Comparison of ENCODE assay signal across 9 mouse cellular contexts in the genomic region with DNA sequence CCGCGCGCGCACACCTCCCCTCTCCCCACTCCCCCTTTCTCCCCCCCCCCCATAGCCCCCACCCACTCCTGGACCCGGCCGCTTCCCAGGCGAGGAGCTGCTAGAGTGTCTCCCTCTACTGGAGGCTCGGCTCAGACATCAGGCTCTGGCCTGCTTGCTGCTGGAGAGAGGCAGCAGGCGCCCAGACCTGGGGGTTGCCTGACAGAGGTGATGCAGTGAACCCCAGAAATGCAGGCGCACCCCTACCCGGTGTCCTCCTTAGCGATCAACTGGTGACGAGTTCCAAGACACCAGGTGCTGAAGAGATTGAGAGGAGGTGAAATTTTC. TPM values are rescaled to one million over a fixed set of nuclear protein-coding genes. Genes with fewer than 3 reads are reported as not detected.
A peak's percentile ranks its signal among the peaks of the same experiment; 100 is the strongest.
DNase-seq lines count a peak whose midpoint lies in the region; ATAC-seq and TF ChIP-seq lines count a peak whose summit lies in the region.
"Had no signal": no experiment of that assay in that cellular context is flagged by ENCODE, and none has a peak within 500 bp of the region (broad histone marks: within the 10 kb centered on the region; RNA-seq: fewer than 3 reads in every experiment).

A gene (minus strand): TSS at position 49 of the 327 bp plus-strand sequence.

- H3K27ac ChIP-seq in spleen, adult 2 months (ENCODE audit: insufficient read depth, low read length), result peak within 1 kb of the TSS; percentile 59
- H3K27ac ChIP-seq in embryonic facial prominence, embryonic 15.5 days (replicated peaks), result peak within 1 kb of the TSS; percentile 95
- peak within 1 kb of the TSS; percentile 97 for H3K27ac ChIP-seq in heart, embryonic 11.5 days (ENCODE audit: low read depth, low read length)
- H3K27ac ChIP-seq in kidney, embryonic 14.5 days (ENCODE audit: low read depth, low read length), result peak within 1 kb of the TSS; percentile 97
- peak within 1 kb of the TSS; percentile 97 for H3K27ac ChIP-seq in midbrain, postnatal 0 days (ENCODE audit: low read depth, low read length)
- no peak within 1 kb of the TSS for H3K27ac ChIP-seq in thymus, adult 2 months (ENCODE audit: control insufficient read depth, insufficient read depth, low read length)

- H3K9ac ChIP-seq in embryonic facial prominence, embryonic 15.5 days, result peak within 1 kb of the TSS; percentile 76
- H3K9ac ChIP-seq in heart, embryonic 11.5 days (ENCODE audit: low read depth, low read length), result peak within 1 kb of the TSS; percentile 93
- peak within 1 kb of the TSS; percentile 91 for H3K9ac ChIP-seq in kidney, embryonic 14.5 days (ENCODE audit: low read depth, low read length)
- H3K9ac ChIP-seq in midbrain, postnatal 0 days (replicated peaks; ENCODE audit: low read length, poor library complexity, severe bottlenecking), result peak within 1 kb of the TSS; percentile 93

- DNase-seq in spleen, adult 2 months (ENCODE audit: low read depth in 1 of 2, low spot score in 2 of 2), result peak in 1 of 2 experiments; percentile 23
- DNase-seq in spleen, postnatal 14 days (ENCODE audit: low spot score in 2 of 2), result no peak
- peak; percentile 72 for DNase-seq in liver
- DNase-seq in midbrain, postnatal 0 days (ENCODE audit: low spot score), result no peak
- DNase-seq in thymus, adult 2 months, result peak; percentile 72

- H3K27me3 ChIP-seq in spleen, adult 2 months (ENCODE audit: control insufficient read depth, insufficient read depth, low read length), result peaks cover 22% of the 10 kb centered on the region
- peaks cover 28% of the 10 kb centered on the region for H3K27me3 ChIP-seq in embryonic facial prominence, embryonic 15.5 days
- no peaks in the 10 kb centered on the region for H3K27me3 ChIP-seq in heart, embryonic 11.5 days (ENCODE audit: control insufficient read depth, insufficient read depth, low read length)
- H3K27me3 ChIP-seq in kidney, embryonic 14.5 days (ENCODE audit: control insufficient read depth, insufficient read depth, low read length), result peaks cover 2% of the 10 kb centered on the region; the same call in 1 of the 2 replicates
- H3K27me3 ChIP-seq in midbrain, postnatal 0 days (ENCODE audit: insufficient read depth, low read length), result no peaks in the 10 kb centered on the region
- peaks cover 25% of the 10 kb centered on the region for H3K27me3 ChIP-seq in thymus, adult 2 months (ENCODE audit: control insufficient read depth, insufficient read depth, low read length)

- H3K36me3 ChIP-seq in spleen, adult 2 months (ENCODE audit: control insufficient read depth, insufficient read depth, low read length), result no peaks in the 10 kb centered on the region
- no peaks in the 10 kb centered on the region for H3K36me3 ChIP-seq in embryonic facial prominence, embryonic 15.5 days
- no peaks in the 10 kb centered on the region for H3K36me3 ChIP-seq in heart, embryonic 11.5 days (ENCODE audit: control insufficient read depth, insufficient read depth, low read length)
- no peaks in the 10 kb centered on the region for H3K36me3 ChIP-seq in kidney, embryonic 14.5 days (ENCODE audit: control insufficient read depth, insufficient read depth, low read length)
- no peaks in the 10 kb centered on the region for H3K36me3 ChIP-seq in midbrain, postnatal 0 days (ENCODE audit: insufficient read depth, low read length)
- no peaks in the 10 kb centered on the region for H3K36me3 ChIP-seq in thymus, adult 2 months (ENCODE audit: control insufficient read depth, insufficient read depth, low read length)
- H3K36me3 ChIP-seq: G1E had no signal

- ATAC-seq in embryonic facial prominence, embryonic 15.5 days (ENCODE audit: insufficient number of reproducible peaks, low FRiP score, low TSS enrichment, low read depth), result peak; percentile 83
- ATAC-seq in heart, embryonic 11.5 days (replicated peaks; ENCODE audit: insufficient number of reproducible peaks, low FRiP score, low TSS enrichment), result no peak
- ATAC-seq in kidney, embryonic 14.5 days (ENCODE audit: low FRiP score, low TSS enrichment), result peak; percentile 69; the same call in 1 of the 2 replicates
- peak; percentile 86 for ATAC-seq in midbrain, postnatal 0 days (ENCODE audit: low FRiP score)

- no peaks in the 10 kb centered on the region for H3K9me3 ChIP-seq in embryonic facial prominence, embryonic 15.5 days (replicated peaks)
- no peaks in the 10 kb centered on the region for H3K9me3 ChIP-seq in heart, embryonic 11.5 days (replicated peaks; ENCODE audit: control insufficient read depth, low read length)
- H3K9me3 ChIP-seq in kidney, embryonic 14.5 days (ENCODE audit: control insufficient read depth, low read length), result no peaks in the 10 kb centered on the region
- H3K9me3 ChIP-seq in midbrain, postnatal 0 days (ENCODE audit: low read length), result no peaks in the 10 kb centered on the region
- H3K9me3 ChIP-seq: G1E had no signal

- TF ChIP-seq POLR2A in spleen, adult 2 months (IDR thresholded peaks at IDR 0.05; ENCODE audit: low read depth, low read length), result no peak
- TF ChIP-seq POLR2A in thymus, adult 2 months (IDR thresholded peaks at IDR 0.05; ENCODE audit: control insufficient read depth, extremely low read depth, insufficient read depth, low read length, poor library complexity), result no peak

- peak; percentile 28; the same call in 1 of the 2 replicates for TF ChIP-seq CTCF in spleen, adult 2 months (IDR thresholded peaks at IDR 0.05; ENCODE audit: extremely low read depth, insufficient read depth, insufficient read length, insufficient replicate concordance)
- TF ChIP-seq CTCF in midbrain, postnatal 0 days (IDR thresholded peaks at IDR 0.05), result peak; percentile 80
- TF ChIP-seq CTCF in thymus, adult 2 months (IDR thresholded peaks at IDR 0.05; ENCODE audit: borderline replicate concordance, control insufficient read depth, extremely low read depth, insufficient read depth, low read length, poor library complexity), result 0 out of 2 replicates have a peak, but pooled peaks have one; percentile 46

- WGBS in spleen, adult 2 months, result 3% methylated on average over 10 of the region's 13 CpGs
- WGBS in embryonic facial prominence, embryonic 15.5 days, result under 1% methylated on average over 10 of the region's 13 CpGs
- WGBS in heart, embryonic 11.5 days (ENCODE audit: insufficient replicate concordance), result 5% methylated on average over 9 of the region's 13 CpGs
- 3% methylated on average over 8 of the region's 13 CpGs for WGBS in kidney, embryonic 14.5 days
- 2% methylated on average over 6 of the region's 13 CpGs for WGBS in midbrain, postnatal 0 days
- WGBS in thymus, adult 2 months, result 3% methylated on average over 6 of the region's 13 CpGs

- peaks cover 12% of the 10 kb centered on the region for H3K4me1 ChIP-seq in spleen, adult 2 months (ENCODE audit: control insufficient read depth, insufficient read depth, insufficient read length)
- peaks cover 37% of the 10 kb centered on the region for H3K4me1 ChIP-seq in embryonic facial prominence, embryonic 15.5 days
- H3K4me1 ChIP-seq in heart, embryonic 11.5 days (ENCODE audit: control insufficient read depth, insufficient read depth, low read length), result peaks cover 9% of the 10 kb centered on the region
- peaks cover 15% of the 10 kb centered on the region; the same call in 1 of the 2 replicates for H3K4me1 ChIP-seq in kidney, embryonic 14.5 days (ENCODE audit: control insufficient read depth, insufficient read depth, low read length)
- H3K4me1 ChIP-seq in midbrain, postnatal 0 days (ENCODE audit: insufficient read depth, low read length), result no peaks in the 10 kb centered on the region
- H3K4me1 ChIP-seq in thymus, adult 2 months (replicated peaks; ENCODE audit: control insufficient read depth, insufficient read depth, low read length), result peaks cover 18% of the 10 kb centered on the region

- peak within 1 kb of the TSS; percentile 85 for H3K4me2 ChIP-seq in embryonic facial prominence, embryonic 15.5 days (replicated peaks)
- H3K4me2 ChIP-seq in heart, embryonic 11.5 days, result peak within 1 kb of the TSS; percentile 94
- H3K4me2 ChIP-seq in kidney, embryonic 14.5 days (replicated peaks; ENCODE audit: low read depth, low read length), result peak within 1 kb of the TSS; percentile 88
- peak within 1 kb of the TSS; percentile 93 for H3K4me2 ChIP-seq in midbrain, postnatal 0 days (ENCODE audit: low read depth, low read length, poor library complexity, severe bottlenecking)

- peak within 1 kb of the TSS; percentile 31; the same call in 1 of the 2 replicates for H3K4me3 ChIP-seq in spleen, adult 2 months (ENCODE audit: extremely low read depth, insufficient read depth, insufficient read length)
- peak within 1 kb of the TSS; percentile 69 for H3K4me3 ChIP-seq in embryonic facial prominence, embryonic 15.5 days (replicated peaks)
- peak within 1 kb of the TSS; percentile 81 for H3K4me3 ChIP-seq in heart, embryonic 11.5 days (ENCODE audit: low read depth, low read length)
- H3K4me3 ChIP-seq in kidney, embryonic 14.5 days (ENCODE audit: low read length), result peak within 1 kb of the TSS; percentile 67
- peak within 1 kb of the TSS; percentile 91 for H3K4me3 ChIP-seq in midbrain, postnatal 0 days (ENCODE audit: low read depth, low read length)
- peak within 1 kb of the TSS; percentile 46 for H3K4me3 ChIP-seq in thymus, adult 2 months (ENCODE audit: control insufficient read depth, insufficient read depth, low read length)

RNA-seq across cellular contexts. Expression of the gene that starts here (rescaled TPM):
- 2.9 and 4.0 TPM in 2 replicates for polyA plus RNA-seq in spleen, adult 2 months (2012; rRNA removed)
- polyA plus RNA-seq in embryonic facial prominence, embryonic 15.5 days (2015; fragmentation: Nextera tagmentation; extraction: Ambion mirVana), result 14.0 and 14.1 TPM in 2 replicates
- 5.2 and 6.3 TPM in 2 replicates for polyA plus RNA-seq in heart, embryonic 11.5 days (2014; fragmentation: Nextera tagmentation; extraction: Ambion mirVana)
- 5.4 and 5.5 TPM in 2 replicates for polyA plus RNA-seq in kidney, embryonic 14.5 days (2014; fragmentation: Nextera tagmentation; extraction: Ambion mirVana)
- total RNA-seq in midbrain, postnatal 0 days (2014; rRNA removed), result 25.6 and 26.6 TPM in 2 replicates
- 23.5 and 23.6 TPM in 2 replicates for polyA plus RNA-seq in midbrain, postnatal 0 days (2015; fragmentation: Nextera tagmentation; extraction: Ambion mirVana)
- 3.1 and 3.2 TPM in 2 replicates for polyA plus RNA-seq in thymus, adult 2 months (2012; rRNA removed)
- polyA plus RNA-seq: G1E had no signal

Comparison
In these comparisons a context has a peak if more than half of its experiments do, and no peak if none do; other contexts are left out.
1. DNase-seq: peak in liver (single experiment) and thymus, adult 2 months (single experiment); none in spleen, postnatal 14 days (0 of 2) and midbrain, postnatal 0 days (single experiment).
2. H3K4me3 ChIP-seq: peak in every context shown above with its lines; median percentile 91 in midbrain, postnatal 0 days; 81 in heart, embryonic 11.5 days; 69 in embryonic facial prominence, embryonic 15.5 days; 67 in kidney, embryonic 14.5 days; 46 in thymus, adult 2 months; 31 in spleen, adult 2 months.
3. CTCF ChIP-seq: peak in every context shown above with its lines; median percentile 80 in midbrain, postnatal 0 days; 46 in thymus, adult 2 months; 28 in spleen, adult 2 months.
4. Peak in every context shown above with its lines, with median percentiles within 50 percentile points of each other: H3K4me2 ChIP-seq and H3K9ac ChIP-seq.